Mouse (Mus musculus): ENCODE results near the gene Ctnna2.

The Ctnna2 gene

DNA sequence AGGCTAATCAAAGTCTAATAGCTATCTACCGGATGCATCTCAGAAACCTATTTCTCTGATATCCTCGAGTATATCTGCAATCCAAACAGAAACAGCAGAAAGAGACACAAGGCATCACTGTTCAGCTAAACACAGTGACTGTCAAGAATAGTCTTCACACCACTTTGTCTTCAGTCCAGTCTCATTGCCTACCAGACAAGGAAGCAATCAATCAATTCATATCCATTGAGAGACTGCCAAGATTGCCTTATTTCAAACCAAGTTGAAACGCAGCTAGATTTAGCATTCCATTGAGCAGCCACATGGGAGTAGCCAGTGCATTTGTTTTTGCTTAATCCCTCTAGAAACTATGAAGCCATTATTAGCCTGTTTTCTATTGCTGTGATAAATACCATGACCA lies 196.2 kb downstream of the Ctnna2 start:
- Histone ChIP-seq H3K27me3 (ENCODE audit: insufficient read depth, low read length) (no peaks in the 10 kb centered on the region), H3K9me3 (ENCODE audit: low read length) (no peaks in the 10 kb centered on the region), H3K4me1 (replicated peaks; ENCODE audit: low read depth, low read length) (no peaks in the 10 kb centered on the region), H3K4me3 (replicated peaks; ENCODE audit: low read length) (no peak overlapping the region), H3K36me3 (ENCODE audit: insufficient read depth, low read length) (no peaks in the 10 kb centered on the region)
- TF ChIP-seq POU5F1 (IDR thresholded peaks at IDR 0.05; ENCODE audit: borderline replicate concordance, low read length): no peak

DNA sequence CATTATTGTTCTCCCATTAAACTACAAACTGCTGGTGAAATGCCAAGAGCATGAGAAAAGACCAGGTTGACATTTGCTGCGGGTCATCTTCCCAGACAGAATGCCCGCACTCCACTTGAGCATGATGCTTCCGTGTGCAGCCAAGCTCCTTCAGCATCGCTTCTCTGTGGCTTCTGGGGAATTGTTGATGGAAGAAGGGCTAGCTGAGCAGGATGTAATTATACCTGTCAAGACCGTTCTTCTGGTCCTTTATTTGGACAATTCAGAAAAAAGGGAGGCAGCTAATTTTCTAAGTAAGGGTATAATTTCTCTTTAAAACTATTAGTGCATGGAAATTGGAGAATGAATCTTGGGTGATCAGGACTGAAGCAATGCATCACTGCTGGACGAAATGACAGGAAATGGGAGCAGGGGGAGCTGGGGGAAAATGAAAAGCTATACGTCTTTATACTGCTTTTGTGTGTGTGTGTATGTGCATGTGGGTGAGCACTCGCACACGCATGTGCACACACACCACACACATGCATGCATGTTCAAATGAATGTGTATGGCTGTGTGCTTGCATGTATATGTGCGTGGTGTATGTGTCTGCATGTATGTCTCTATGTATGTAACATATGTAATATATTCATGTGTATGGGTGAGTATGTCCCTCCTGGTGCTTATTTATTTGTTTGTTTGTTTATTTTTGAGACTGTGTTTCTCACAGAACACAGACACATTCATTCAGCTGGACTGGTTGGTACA lies 211.0 kb downstream of the Ctnna2 start:
- H3K4me3 ChIP-seq (replicated peaks; ENCODE audit: low read length): no peak overlapping the region
- no peaks in the 10 kb centered on the region for H3K27me3 ChIP-seq (ENCODE audit: insufficient read depth, low read length)
- H3K9me3 ChIP-seq (ENCODE audit: low read length): no peaks in the 10 kb centered on the region
- no peaks in the 10 kb centered on the region for H3K36me3 ChIP-seq (ENCODE audit: insufficient read depth, low read length)
- no peaks in the 10 kb centered on the region for H3K4me1 ChIP-seq (replicated peaks; ENCODE audit: low read depth, low read length)
- no peak for TF ChIP-seq NANOG (IDR thresholded peaks at IDR 0.05; ENCODE audit: borderline replicate concordance, low read length)
- TF ChIP-seq CTCF (conservative IDR thresholded peaks at IDR 0.05; ENCODE audit: low read length): no peak
- TF ChIP-seq POU5F1 (IDR thresholded peaks at IDR 0.05; ENCODE audit: borderline replicate concordance, low read length): no peak

DNA sequence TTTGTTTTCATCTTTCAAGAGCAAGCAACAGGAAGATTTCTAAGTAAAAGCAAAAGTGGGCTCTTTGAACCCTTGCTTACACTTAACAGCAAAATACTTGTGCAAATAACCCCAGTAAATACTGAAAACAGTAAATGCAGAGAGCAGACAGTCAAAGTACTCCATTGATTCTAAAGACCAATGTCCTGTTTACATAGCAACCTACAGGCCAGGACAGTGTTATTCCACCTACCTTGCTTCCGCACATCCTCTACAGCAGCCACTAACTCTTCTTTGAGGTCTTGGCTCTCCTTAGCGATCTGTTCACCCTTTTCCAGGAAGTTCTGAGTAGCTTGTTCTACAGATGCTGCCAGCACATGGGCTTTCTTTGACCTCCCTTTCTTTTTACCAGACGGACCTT lies 221.3 kb downstream of the Ctnna2 start:
- Histone ChIP-seq H3K4me1 (replicated peaks; ENCODE audit: low read depth, low read length) (no peaks in the 10 kb centered on the region), H3K27me3 (ENCODE audit: insufficient read depth, low read length) (no peaks in the 10 kb centered on the region), H3K4me3 (replicated peaks; ENCODE audit: low read length) (no peak overlapping the region), H3K36me3 (ENCODE audit: insufficient read depth, low read length) (no peaks in the 10 kb centered on the region), H3K9me3 (ENCODE audit: low read length) (no peaks in the 10 kb centered on the region)
- TF ChIP-seq POU5F1 (IDR thresholded peaks at IDR 0.05; ENCODE audit: borderline replicate concordance, low read length) (no peak), CTCF (conservative IDR thresholded peaks at IDR 0.05; ENCODE audit: low read length) (no peak), NANOG (IDR thresholded peaks at IDR 0.05; ENCODE audit: borderline replicate concordance, low read length) (no peak)

DNA sequence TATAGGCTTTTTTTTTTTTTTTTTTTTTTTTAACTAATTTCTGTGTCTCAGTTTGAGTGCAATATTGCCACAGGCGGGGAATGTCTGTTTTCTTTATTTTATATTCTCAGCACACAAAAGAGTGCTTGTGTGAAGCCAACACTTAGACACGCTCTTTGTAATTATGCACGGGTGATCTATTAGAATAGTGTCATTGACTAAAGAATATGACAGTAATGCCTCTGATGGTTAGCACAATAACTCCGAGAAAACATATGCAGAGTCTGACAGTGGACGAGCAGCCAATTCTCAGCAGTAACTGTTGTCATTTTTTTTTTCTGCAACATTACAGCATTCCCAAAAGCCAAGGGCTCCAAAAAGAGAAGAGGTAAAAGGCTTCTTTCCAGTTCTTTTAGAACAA lies 234.1 kb downstream of the Ctnna2 start:
- Histone ChIP-seq H3K9me3 (ENCODE audit: low read length) (no peaks in the 10 kb centered on the region), H3K27me3 (ENCODE audit: insufficient read depth, low read length) (no peaks in the 10 kb centered on the region), H3K4me1 (replicated peaks; ENCODE audit: low read depth, low read length) (no peaks in the 10 kb centered on the region), H3K36me3 (ENCODE audit: insufficient read depth, low read length) (no peaks in the 10 kb centered on the region), H3K4me3 (replicated peaks; ENCODE audit: low read length) (no peak overlapping the region)
- TF ChIP-seq POU5F1 (IDR thresholded peaks at IDR 0.05; ENCODE audit: borderline replicate concordance, low read length): no peak
- TF ChIP-seq NANOG (IDR thresholded peaks at IDR 0.05; ENCODE audit: borderline replicate concordance, low read length): no peak
- no peak for TF ChIP-seq CTCF (conservative IDR thresholded peaks at IDR 0.05; ENCODE audit: low read length)

DNA sequence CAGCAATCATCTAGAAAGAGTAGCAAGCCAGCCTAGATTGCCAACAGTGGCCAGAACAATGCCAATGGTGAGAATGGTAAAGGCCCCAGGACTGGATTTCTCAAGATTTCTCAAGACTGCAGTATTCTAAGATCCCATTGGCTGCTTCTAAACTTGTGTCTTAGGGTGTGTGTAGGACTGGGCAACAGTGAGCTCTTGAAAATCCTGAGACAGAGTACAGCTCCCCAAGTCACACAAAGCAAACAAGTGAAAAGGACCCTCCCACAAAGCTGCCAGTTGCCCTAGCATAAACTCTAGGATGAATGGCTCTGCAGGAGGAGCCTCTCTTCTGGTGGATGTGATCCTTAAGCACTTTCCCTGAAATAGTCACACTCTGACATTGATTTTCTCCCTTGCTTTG lies 235.8 kb downstream of the Ctnna2 start:
- TF ChIP-seq POU5F1 (IDR thresholded peaks at IDR 0.05; ENCODE audit: borderline replicate concordance, low read length) (no peak), NANOG (IDR thresholded peaks at IDR 0.05; ENCODE audit: borderline replicate concordance, low read length) (no peak), CTCF (conservative IDR thresholded peaks at IDR 0.05; ENCODE audit: low read length) (no peak)
- Histone ChIP-seq H3K9me3 (ENCODE audit: low read length) (no peaks in the 10 kb centered on the region), H3K36me3 (ENCODE audit: insufficient read depth, low read length) (no peaks in the 10 kb centered on the region), H3K27me3 (ENCODE audit: insufficient read depth, low read length) (no peaks in the 10 kb centered on the region), H3K4me1 (replicated peaks; ENCODE audit: low read depth, low read length) (no peaks in the 10 kb centered on the region), H3K4me3 (replicated peaks; ENCODE audit: low read length) (no peak overlapping the region)

DNA sequence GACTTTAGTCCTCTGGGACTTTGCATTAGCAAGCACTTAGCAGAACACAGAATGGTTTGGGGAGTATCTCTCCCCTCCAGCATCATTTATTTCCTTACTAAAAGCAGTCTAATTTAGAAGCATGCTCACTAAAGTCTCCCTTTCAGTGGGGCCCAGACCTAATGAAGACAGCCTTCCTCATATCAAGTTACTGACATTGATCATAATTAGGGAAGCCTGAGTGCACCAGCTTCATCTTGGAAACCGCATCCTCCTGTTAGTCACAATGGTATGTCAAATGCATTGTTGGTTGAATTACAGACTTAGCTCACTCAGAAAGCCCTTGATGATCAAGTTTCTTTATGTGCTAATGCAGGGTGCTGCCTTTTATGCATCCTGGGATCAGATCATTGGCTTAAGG lies 236.5 kb downstream of the Ctnna2 start:
- H3K27me3 ChIP-seq (ENCODE audit: insufficient read depth, low read length): no peaks in the 10 kb centered on the region
- no peaks in the 10 kb centered on the region for H3K4me1 ChIP-seq (replicated peaks; ENCODE audit: low read depth, low read length)
- H3K36me3 ChIP-seq (ENCODE audit: insufficient read depth, low read length): no peaks in the 10 kb centered on the region
- TF ChIP-seq CTCF (conservative IDR thresholded peaks at IDR 0.05; ENCODE audit: low read length) (no peak), POU5F1 (IDR thresholded peaks at IDR 0.05; ENCODE audit: borderline replicate concordance, low read length) (no peak), NANOG (IDR thresholded peaks at IDR 0.05; ENCODE audit: borderline replicate concordance, low read length) (no peak)
- H3K9me3 ChIP-seq (ENCODE audit: low read length): no peaks in the 10 kb centered on the region
- no peak overlapping the region for H3K4me3 ChIP-seq (replicated peaks; ENCODE audit: low read length)

DNA sequence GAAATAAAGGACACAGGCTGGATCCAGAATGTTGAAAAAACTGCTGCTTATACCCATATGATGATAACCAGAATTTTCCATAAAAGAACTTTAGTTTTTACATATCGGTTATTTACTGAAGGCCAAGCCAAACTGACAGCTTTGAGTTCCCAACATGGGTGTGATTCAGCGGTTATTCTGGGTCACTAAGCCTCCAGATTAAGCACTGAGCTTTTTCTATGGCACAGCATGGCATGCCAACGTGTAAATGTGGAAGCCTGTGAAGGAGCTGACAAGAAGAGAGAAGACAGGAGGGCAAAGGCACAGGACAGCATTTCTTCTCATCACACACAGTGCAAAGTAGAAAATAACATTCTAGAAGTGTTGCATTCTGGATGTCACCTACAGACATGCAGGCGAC lies 240.9 kb downstream of the Ctnna2 start:
- Histone ChIP-seq H3K36me3 (ENCODE audit: insufficient read depth, low read length) (no peaks in the 10 kb centered on the region), H3K4me3 (replicated peaks; ENCODE audit: low read length) (no peak overlapping the region)

DNA sequence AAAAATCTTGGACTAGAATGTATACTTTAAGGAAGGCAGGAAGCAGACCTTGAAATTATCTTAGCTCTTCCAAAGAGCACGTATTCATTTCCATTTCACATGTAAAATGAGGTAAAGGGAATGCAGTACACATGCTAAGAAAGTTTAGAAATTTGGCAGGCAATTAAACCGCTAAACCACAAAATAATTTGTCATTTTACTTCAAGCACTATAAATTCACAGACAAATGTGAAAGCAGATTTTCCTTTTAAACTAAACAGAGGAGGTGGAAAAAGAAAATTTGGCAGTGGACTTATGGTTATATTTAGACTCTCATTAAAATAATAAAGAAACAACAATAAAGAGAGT lies 254.6 kb downstream of the Ctnna2 start:
- no peaks in the 10 kb centered on the region for H3K36me3 ChIP-seq (ENCODE audit: insufficient read depth, low read length)
- no peaks in the 10 kb centered on the region for H3K9me3 ChIP-seq (ENCODE audit: low read length)
- H3K4me1 ChIP-seq (replicated peaks; ENCODE audit: low read depth, low read length): no peaks in the 10 kb centered on the region
- no peak for TF ChIP-seq NANOG (IDR thresholded peaks at IDR 0.05; ENCODE audit: borderline replicate concordance, low read length)
- H3K4me3 ChIP-seq (replicated peaks; ENCODE audit: low read length): no peak overlapping the region
- no peaks in the 10 kb centered on the region for H3K27me3 ChIP-seq (ENCODE audit: insufficient read depth, low read length)

More for the DNA sequence above, 240.9 kb downstream of the Ctnna2 start:
- H3K9me3 ChIP-seq (ENCODE audit: low read length): no peaks in the 10 kb centered on the region
- no peaks in the 10 kb centered on the region for H3K4me1 ChIP-seq (replicated peaks; ENCODE audit: low read depth, low read length)
- no peaks in the 10 kb centered on the region for H3K27me3 ChIP-seq (ENCODE audit: insufficient read depth, low read length)
- TF ChIP-seq POU5F1 (IDR thresholded peaks at IDR 0.05; ENCODE audit: borderline replicate concordance, low read length): no peak
- TF ChIP-seq CTCF (conservative IDR thresholded peaks at IDR 0.05; ENCODE audit: low read length): no peak
- no peak for TF ChIP-seq NANOG (IDR thresholded peaks at IDR 0.05; ENCODE audit: borderline replicate concordance, low read length)

Data from E14TG2a.4 (cell line).